Mouse (Mus musculus) gastrocnemius, postnatal 14 days (tissue): ENCODE data around the gene Dach1. TPM values are rescaled to one million over a fixed set of nuclear protein-coding genes. Genes with fewer than 3 reads are reported as not detected.

ENCODE experiments used
- DNase-seq: peaks from one replicate; pipeline ENCODE4 v3.0.0; 2021; ENCODE audit warnings: mixed read lengths
- intact Hi-C: fragments of 180-260 bp; cut with DNase I; formaldehyde crosslinking; loops from one replicate; pipeline ENCODE4 v1.15.1; 2025; ENCODE audit warnings: low total_unique reads
- total RNA-seq, 2 experiments: library from RNA; stranded (reverse); gene quantifications; 2 replicates each; pipeline ENCODE4 v1.2.3; 2021

Gene Dach1
- total RNA-seq, 2 experiments from 2014 or later: 6.5 to 6.9 TPM

DNA sequence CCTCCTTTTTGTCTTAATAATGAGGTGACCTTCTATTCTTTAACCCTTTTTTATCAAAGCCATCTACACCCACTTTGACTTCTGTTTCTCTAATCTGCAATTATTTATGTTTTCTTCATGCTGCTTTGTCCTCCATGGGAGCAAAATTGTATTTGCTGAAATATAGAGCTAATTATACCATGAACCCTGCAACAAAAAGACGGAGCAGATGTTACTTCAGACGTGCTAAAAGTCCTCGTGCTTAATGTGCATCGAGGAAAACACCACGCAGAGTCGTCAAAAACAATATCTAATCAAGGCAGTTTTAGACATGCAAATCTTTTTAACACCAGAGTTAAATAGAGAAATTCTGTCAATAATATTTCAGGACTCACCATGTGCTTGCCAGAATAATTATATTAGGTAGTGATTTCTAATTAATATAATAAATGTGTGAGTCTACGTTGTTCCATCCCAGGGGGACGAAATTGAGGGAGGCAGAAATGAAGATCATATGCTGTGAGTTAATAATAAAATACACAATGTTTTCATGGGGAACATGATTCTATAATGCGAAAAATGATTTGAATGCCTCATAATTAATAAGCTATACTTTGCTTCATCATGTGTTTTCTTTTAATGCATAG lies 224.8 kb downstream of the Dach1 start:
- no peak for DNase-seq
- intact Hi-C loops: no loop called here

DNA sequence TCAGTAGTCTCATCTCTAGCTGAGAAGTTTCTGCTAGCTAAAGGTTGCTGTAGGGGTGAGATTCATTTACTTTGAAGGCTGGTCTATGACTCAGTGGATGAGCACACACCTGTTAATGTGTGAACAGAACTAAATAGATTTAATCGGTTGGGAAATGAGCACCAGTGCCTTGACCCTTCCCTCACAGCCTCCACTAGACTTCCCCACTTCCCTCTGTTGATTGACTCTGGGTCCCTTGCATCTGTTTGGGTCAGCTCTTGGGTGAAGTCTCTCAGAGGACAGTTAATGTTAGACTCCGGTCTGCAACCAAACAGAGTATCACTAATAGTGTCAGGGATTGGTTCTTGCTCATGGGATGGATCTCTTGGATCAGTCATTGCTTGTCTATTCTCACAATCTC lies 227.2 kb downstream of the Dach1 start:
- intact Hi-C loops: no loop called here

DNA sequence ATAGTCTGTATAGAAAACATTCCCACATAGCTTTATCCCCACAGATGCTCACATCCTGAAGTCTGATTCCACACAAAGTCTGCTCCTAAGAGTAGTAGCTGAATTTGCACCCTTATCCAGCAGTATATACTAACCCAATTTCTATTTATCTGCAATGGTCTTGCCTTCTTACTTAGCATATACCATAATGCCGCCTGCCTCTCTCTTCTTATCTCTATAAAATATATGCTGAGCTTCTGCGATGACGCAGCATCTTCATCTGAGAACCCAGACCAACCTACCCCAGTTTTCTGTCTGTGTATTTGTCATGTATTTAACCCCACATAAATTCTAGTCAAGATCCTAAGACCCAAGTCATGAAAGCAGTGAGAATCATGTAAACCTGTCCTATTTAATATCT lies 272.9 kb downstream of the Dach1 start:
- no peak for DNase-seq
- intact Hi-C loops: no loop called here

More for the DNA sequence above, 227.2 kb downstream of the Dach1 start:
- DNase-seq: no peak

GRCm38 (mm10) chr14:97881976-97882375 lies 287.6 kb downstream of the Dach1 start:
- intact Hi-C loops: no loop called here

GRCm38 (mm10) chr14:97871001-97871400 lies 298.6 kb downstream of the Dach1 start:
- no peak for DNase-seq
- intact Hi-C loops: no loop called here

More at GRCm38 (mm10) chr14:97881976-97882375, 287.6 kb downstream of the Dach1 start:
- DNase-seq: no peak

DNA sequence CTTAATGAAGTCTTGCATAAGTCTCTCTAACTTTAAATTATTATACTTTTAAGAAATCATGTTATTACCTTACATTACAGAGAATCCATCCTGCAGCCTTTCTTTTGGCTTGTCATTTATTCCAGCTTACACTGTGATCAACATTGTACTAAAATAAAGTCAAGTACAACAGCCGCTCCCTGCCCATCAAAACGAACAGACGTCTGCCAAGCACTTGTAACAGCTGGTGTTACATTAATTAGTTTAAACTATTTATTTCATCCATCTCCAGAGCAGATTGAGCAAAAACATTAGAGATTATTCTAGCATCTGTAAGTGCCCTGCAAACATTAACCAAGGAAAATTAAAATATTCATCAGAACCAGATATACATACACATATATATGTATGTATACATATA lies 311.2 kb downstream of the Dach1 start:
- no peak for DNase-seq
- intact Hi-C loops: no loop called here

DNA sequence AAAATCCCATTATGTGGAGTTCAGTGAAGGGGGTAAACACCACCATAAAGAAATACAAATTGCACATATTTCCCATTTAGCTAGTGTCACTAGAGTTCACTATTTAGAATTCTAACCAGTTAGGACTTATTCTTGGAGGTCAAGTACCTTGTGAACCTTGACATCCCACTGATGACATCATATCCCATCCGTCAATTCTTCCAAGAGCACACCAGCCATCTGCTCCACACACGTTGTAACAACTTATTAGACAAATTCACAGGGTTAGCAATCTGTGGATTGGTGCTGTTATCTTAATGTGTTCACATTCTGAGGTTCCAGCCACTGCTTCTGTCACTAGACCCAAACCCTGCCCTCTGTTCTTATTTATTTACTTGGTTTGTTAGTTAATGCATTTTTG lies 312.3 kb downstream of the Dach1 start:
- intact Hi-C loops: no loop called here

GRCm38 (mm10) chr14:97855345-97855744 lies 314.2 kb downstream of the Dach1 start:
- intact Hi-C loops: no loop called here
- DNase-seq: no peak

More for the DNA sequence above, 312.3 kb downstream of the Dach1 start:
- DNase-seq: no peak

GRCm38 (mm10) chr14:97850486-97850885 lies 319.1 kb downstream of the Dach1 start:
- no peak for DNase-seq
- intact Hi-C loops: no loop called here

DNA sequence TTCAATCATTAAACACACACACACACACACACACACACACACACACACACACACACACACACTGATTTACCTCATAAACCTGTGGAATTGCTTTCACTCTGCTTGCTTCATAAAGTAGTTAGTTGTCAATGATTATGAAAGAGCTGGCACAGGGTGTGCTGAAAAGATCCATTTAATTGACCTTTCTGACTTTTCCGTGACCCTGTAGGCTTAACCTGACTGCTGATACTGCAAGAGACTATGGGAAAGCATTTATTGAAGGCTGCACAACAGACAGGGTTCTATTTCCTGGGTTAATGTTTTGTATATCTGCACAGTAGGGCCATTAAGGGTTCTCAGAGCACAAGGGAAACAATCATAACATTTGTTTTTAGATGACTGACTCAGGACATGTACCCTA lies 321.9 kb downstream of the Dach1 start:
- DNase-seq: no peak
- intact Hi-C loops: no loop called here

- DNase-seq: no peak
- intact Hi-C loops: no loop called here
These were observed 330.3 kb downstream of the Dach1 start for GRCm38 (mm10) chr14:97839275-97839674.

DNA sequence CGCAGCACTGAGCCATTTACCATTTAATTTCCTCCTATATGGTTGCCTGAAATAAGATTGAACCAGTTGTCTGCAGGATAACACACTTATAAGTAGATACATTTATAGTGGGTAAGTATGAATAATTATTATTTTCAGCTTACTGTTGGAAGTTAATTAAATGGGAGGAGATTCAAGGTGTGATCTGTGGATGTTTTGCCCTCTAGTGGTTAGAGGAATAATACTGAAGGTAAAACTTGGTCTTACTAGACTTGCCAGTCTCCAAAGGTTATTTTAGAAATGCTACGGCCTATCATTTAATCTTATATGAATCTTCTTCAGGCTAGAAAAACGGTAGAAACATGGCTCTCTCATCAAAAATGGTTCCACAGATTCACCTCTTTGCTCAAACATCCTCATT lies 339.7 kb downstream of the Dach1 start:
- intact Hi-C loops: no loop called here

GRCm38 (mm10) chr14:97814555-97815175 lies 354.9 kb downstream of the Dach1 start:
- intact Hi-C loops: no loop called here
- DNase-seq: no peak

More for the DNA sequence above, 339.7 kb downstream of the Dach1 start:
- no peak for DNase-seq

GRCm38 (mm10) chr14:97813557-97813956 lies 356.0 kb downstream of the Dach1 start:
- intact Hi-C loops: no loop called here
- no peak for DNase-seq

DNA sequence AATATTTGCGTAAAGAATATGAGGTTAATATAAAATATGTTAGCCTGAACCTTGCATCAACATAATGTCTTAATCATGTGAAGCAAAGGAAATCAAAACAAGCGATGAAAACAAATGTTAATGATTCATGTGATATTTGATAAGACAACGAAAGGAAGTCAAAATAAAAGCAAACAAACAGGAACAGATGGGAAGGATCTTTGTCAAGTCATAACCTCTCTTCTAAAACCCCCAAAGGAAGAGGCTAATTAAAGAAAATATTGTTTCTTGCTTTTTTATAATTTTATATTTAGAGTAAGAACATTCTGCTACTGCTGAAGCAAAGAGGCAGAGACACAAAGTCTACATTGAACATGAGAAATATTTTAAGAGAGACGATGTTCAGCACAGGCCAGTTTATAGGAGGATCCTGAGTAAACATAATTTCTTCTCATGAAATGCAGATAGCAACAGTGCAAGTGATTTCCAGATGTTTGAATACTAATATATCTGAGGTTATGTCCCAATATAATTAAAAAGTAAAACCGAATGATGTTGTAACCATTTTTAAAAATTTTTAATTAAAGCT lies 374.1 kb downstream of the Dach1 start:
- intact Hi-C loops: no loop called here
- DNase-seq: no peak

- intact Hi-C loops: no loop called here
These were observed 395.3 kb downstream of the Dach1 start for GRCm38 (mm10) chr14:97774135-97774767.

GRCm38 (mm10) chr14:97754400-97754799 lies 415.2 kb downstream of the Dach1 start:
- intact Hi-C loops: no loop called here

More at GRCm38 (mm10) chr14:97774135-97774767, 395.3 kb downstream of the Dach1 start:
- no peak for DNase-seq

GRCm38 (mm10) chr14:97753973-97754372 lies 415.6 kb downstream of the Dach1 start:
- intact Hi-C loops: no loop called here
- no peak for DNase-seq

More at GRCm38 (mm10) chr14:97754400-97754799, 415.2 kb downstream of the Dach1 start:
- no peak for DNase-seq

- intact Hi-C loops: no loop called here
- DNase-seq: no peak
These were observed 426.3 kb downstream of the Dach1 start for GRCm38 (mm10) chr14:97743252-97743651.

- intact Hi-C loops: no loop called here
These were observed 426.8 kb downstream of the Dach1 start for GRCm38 (mm10) chr14:97742785-97743184.

More at GRCm38 (mm10) chr14:97742785-97743184, 426.8 kb downstream of the Dach1 start:
- no peak for DNase-seq
